Mouse (Mus musculus) neural tube, embryonic 10.5 days (tissue): ENCODE data around the gene Dgka.

Experiments
- DNase-seq: peaks from one replicate; pipeline ENCODE4 v3.0.0-alpha.2; 2017; ENCODE audit warnings: low spot score; ENCODE audit errors: extremely low spot score

Gene Dgka

DNA sequence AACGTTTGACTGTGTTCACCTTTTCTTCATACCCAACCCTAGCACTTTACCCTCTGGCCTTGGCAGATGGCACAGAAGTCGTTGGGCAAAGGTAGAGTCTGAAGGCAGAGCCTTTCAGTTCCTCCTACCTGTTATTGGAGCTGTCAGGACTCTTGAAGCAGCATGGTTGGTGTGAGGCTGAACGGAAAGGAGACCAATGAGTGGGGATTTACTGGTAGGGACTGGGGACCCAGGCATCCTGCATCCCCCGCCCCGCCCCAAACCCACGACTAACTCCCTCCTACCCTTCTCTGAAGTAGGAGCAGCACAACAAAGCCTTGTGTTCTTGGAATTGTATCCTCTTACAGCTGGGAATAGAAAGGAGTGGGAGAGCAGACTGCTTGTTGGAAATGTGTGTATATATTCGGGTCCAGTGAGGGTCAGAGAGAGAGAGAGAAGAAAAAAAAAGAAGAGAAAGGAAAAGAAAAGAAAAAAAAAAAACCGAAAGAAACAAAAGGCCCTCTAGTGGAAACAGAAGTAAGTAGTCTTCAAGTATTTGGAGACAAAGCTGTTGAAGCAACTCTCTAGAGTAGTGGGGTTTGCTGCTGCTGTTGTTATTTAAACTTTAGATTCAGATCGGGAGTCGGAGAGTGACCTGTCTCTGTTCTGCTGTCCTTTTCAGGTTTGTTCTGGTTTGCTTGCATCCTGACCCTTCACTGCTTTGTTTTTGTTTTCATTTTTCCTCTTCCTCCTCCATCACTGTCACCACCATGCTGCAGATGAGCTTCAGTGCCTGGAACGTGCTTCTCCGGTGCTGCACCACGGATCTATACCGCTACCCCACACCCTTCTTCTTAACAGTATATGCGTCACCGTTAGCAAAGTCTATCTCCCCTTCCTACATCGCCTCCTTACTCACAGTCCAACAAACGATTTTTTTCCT is at the start of gene Dgka:
Gene Dgka (minus strand): TSS at position 176 of the 922 bp plus-strand sequence.
- peak; percentile 37 for DNase-seq

- no peak for DNase-seq
Measured at GRCm38 (mm10) chr10:128794391-128794790, 49.7 kb upstream of the Dgka start.

DNA sequence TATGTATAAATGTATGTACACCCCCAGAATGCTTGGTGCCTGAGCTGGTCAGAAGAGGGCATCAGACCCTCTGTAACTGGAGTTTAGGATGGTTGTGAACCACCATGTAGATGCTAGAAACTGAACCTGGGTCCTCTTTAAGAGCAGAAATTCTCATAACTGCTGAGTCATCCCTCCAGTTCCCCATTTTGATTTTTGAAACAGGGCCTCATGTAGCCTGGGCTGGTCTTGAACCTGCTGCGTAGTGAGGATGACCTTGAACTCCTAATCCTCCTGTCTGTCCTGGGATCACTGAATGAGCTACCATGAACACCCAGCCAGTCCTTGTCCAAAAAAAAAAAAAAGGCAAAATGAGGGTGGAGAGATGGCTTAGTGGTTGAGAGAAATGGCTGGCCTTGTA is 48.6 kb upstream of the Dgka start:
- DNase-seq = no peak

DNA sequence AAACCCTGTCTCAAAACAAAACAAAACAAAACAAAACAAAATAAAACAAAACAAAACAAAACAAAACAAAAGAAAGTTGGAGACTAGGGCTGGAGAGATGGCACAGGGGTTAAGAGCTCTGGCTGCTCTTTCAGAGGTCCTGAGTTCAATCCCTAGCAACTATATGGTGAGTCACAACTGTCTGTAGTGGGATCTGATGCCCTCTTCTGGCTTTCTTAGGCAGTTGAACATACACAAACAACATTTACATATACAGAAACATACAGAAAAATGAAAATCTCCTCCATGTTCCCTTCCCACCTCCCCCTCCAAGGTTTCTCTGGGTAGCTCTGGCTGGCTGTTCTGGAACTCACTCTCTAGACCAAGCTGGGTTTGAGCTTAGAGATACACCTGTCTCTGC is 47.4 kb upstream of the Dgka start:
- DNase-seq = no peak

GRCm38 (mm10) chr10:128790398-128791124 is 45.9 kb upstream of the Dgka start, which contains the start of gene Mmp19:
Mmp19 (plus strand) TSS chr10:128790910.
- no peak for DNase-seq

- no peak for DNase-seq
Measured at GRCm38 (mm10) chr10:128780200-128780599, 35.5 kb upstream of the Dgka start.

DNA sequence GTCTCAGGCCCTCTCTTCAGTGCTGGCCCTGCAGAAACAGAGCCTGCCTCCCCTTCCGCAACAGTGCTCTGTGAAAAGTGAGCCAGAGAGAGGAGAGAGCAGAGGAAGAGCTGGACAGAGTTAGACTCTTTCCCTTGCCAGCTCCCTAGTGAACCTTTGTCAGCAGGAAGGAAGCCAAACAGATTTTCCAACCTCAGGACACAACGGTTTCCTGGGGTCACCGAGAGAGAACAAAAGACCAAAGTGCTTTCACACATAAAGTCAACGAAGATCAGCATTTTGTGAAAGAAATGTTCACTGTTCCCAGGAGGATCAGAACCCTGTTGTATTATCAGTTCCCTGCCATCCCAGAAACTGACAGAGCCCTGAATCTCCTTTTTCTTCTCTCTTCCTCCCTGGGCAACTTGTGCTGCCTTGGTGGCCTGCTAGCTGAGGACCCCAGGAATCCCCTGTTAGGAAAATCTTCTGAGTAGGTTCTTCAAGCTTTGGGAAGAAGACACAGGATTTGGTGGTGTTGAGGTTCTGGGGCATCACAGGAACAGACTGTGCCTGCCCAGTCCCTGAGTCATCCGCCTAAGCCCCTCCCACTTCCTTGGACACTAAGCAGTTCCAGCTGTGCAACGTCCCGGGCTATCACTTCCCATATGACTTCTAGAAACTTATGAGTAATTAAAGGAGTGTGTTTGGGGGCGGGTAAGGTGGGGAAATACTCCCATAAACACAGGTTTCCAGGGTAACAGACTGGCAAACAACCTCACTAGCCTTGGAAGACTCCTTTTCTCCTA is 34.5 kb upstream of the Dgka start:
- peak; percentile 42 for DNase-seq

GRCm38 (mm10) chr10:128778441-128778840 is 33.8 kb upstream of the Dgka start:
- DNase-seq = no peak

DNA sequence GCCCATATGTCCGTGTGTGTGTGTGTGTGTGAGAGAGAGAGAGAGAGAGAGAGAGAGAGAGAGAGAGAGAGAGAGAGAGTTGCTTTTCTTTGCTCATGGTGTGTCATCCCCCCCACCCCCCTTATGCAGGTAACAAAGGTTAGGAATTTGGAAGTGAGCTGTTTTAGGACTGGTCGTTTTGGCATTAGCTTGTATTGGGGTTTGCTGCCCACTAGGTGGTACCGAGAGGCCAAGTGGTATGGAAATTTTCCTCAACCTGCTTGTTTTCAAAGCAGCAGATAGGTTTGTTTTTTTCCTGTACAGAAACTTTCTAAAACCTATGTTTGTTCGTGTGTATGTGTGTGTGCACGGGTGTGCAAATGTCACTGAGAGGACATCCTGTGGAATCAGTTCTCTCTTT is 29.0 kb upstream of the Dgka start:
- DNase-seq = no peak

DNA sequence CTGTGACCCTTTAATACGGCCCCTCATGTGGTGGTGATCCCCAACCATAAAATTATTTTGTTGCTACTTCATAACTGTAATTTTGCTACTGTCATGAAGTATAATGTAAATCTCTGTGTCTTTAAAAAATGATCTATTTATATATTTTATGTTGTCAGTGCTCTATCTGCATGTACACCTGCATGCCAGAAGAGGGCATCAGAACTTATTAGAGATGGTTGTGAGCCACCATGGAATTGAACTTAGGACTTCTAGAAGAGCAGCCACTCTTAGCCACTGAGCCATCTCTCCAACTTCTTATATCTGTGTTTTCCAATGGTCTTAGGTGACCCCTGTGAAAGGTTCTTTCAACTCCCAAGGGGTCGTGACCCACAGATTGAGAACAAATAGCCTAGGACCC is 28.2 kb upstream of the Dgka start:
- no peak for DNase-seq

- DNase-seq = peak; percentile 93
Measured at GRCm38 (mm10) chr10:128748252-128748864, 3.7 kb upstream of the Dgka start.

GRCm38 (mm10) chr10:128747646-128748251 is 3.1 kb upstream of the Dgka start, which contains the start of gene Pym1:
Pym1 (plus strand) TSS chr10:128747889.
- DNase-seq = peak; percentile 81

GRCm38 (mm10) chr10:128746972-128747645 is 2.5 kb upstream of the Dgka start:
- DNase-seq = no peak

DNA sequence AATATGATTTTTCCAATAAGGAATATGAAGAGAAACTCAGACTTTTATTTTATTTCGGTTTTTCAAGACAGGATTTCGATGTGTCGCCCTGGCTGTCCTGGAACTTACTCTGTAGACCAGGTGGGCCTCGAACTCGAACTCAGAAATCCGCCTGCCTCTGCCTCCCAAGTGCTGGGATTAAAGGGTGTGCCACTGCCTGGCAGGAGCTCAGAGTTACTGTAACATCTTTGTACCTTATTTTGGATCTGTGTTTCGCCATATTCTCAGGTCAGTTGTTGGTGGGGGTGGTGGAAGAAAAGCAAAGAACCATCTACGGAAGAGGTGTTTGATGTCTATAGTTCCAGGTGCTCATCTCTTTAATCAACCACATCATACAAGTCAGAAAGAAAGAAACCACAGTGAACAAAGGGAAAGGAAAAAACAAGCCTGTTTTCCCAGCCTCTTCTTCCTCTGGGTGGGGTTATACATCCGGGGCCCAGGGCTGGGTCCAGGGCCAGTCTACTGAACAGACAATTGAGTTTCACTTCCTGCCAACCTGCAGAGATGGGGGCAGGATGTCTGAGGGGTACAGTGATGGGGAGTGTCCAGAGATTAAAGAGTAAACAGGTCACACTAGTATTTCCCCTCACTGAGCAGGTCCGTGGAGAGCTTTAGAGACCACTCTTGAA is 1.4 kb upstream of the Dgka start:
- DNase-seq = no peak

- no peak for DNase-seq
Measured at GRCm38 (mm10) chr10:128744211-128744610, 444 bp downstream of the Dgka start.

DNA sequence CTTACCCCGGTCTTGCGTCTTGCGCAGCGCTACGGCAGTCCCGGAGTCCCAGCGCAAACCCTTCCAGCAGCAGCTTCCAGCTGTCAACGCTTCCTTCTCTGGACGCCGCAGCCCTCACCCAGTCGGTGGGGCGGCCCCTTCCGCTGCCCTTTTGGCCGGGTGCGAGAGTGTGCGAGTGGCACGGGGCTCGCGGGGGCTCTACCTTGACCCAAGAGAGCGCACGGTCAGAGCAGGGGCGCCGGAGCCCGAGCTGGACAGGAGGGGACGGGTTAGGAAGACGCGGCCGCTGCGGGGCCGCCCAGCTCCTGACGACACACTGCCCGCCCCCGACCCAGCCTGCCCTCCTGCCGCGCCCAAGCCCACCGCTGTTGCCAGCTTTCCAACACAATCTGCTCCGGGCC is 864 bp downstream of the Dgka start:
- peak; percentile 70 for DNase-seq

- DNase-seq = no peak
Measured at GRCm38 (mm10) chr10:128743235-128743634, 1.4 kb downstream of the Dgka start.

GRCm38 (mm10) chr10:128742616-128743015 is 2.0 kb downstream of the Dgka start:
- DNase-seq = no peak

DNA sequence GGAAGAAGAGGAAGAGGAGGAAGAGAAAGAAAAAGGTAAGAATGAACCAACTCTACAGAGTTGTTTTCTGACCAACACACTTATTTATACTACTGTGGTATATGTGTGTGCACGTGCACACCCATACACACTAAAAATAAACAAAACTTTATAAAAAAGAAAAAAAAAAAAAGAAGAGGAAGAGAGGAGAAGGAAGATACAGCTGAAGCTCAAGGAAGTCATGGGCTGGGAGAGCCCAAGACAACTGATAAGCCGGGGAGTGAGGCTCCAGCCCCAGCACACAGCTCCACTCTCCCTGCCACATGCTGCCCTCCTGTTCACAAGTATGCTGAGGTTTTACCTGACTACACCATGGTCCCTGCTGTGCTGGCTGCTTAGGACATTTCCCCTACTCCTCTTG is 4.4 kb downstream of the Dgka start:
- DNase-seq = no peak

DNA sequence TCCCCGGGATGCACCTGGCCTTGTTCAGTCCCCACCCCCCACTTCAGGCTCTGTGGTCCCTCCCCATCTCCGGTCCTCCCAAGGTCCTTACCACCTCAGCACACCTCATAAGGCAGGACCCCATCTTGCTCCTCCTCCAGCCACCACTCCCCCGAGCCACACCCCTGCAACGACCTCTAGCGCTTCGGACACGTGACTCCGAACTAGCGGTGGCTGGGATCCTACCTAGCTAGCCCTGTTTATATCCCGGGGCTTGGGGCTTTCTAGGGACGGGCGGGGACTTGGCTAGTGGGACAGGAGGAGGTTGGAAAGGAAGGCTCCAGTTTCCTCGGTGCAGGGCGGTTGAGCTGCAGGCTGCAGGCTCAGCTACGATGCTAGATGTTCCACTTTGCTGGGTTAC is 7.2 kb downstream of the Dgka start:
- DNase-seq = no peak
